Mouse (Mus musculus): Measurements from ENCODE around the gene Cplx1.

Cplx1 gene

GRCm38 (mm10) chr5:108473737-108474136 lies 76.1 kb downstream of the Cplx1 start:
- Histone ChIP-seq H3K27me3 (ENCODE audit: control insufficient read depth, insufficient read depth, low read length, poor library complexity, severe bottlenecking) (no peaks in the 10 kb centered on the region), H3K36me3 (ENCODE audit: control insufficient read depth, insufficient read depth, low read length, poor library complexity, severe bottlenecking) (peaks cover 4% of the 10 kb centered on the region)
- DNase-seq (ENCODE audit: low read depth, low spot score), result no peak

GRCm38 (mm10) chr5:108469617-108470016 lies 80.2 kb downstream of the Cplx1 start:
- Histone ChIP-seq H3K36me3 (ENCODE audit: control insufficient read depth, insufficient read depth, low read length, poor library complexity, severe bottlenecking) (peaks cover 1% of the 10 kb centered on the region; the same call in 1 of the 2 replicates), H3K27me3 (ENCODE audit: control insufficient read depth, insufficient read depth, low read length, poor library complexity, severe bottlenecking) (no peaks in the 10 kb centered on the region)
- no peak for DNase-seq (ENCODE audit: low read depth, low spot score)

All from splenic B cell, adult 2 months (primary cell).